Mouse (Mus musculus) G1E-ER4 (cell line): Measurements from ENCODE around the gene Map7d2. TPM values are rescaled to one million over a fixed set of nuclear protein-coding genes. Genes with fewer than 3 reads are reported as not detected.

Experiments used
- GATA1 ChIP-seq: IDR thresholded peaks from one replicate; pipeline ENCODE4 v1.8.0; 2012; ENCODE audit warnings: low read length, inconsistent platforms
- polyA plus RNA-seq: library from polyadenylated mRNA; stranded (reverse); fragments of >175 nt; gene quantifications from 2 replicates; pipeline ENCODE4 v1.2.3, GENCODE M21; 2012

Map7d2 gene
- polyA plus RNA-seq, 1 experiment = not detected

GRCm38 (mm10) chrX:159508331-159509036 lies 94.1 kb downstream of the Map7d2 start:
- TF ChIP-seq GATA1 = no peak

- no peak for TF ChIP-seq GATA1
Measured at GRCm38 (mm10) chrX:159509042-159509441, 94.7 kb downstream of the Map7d2 start.

GRCm38 (mm10) chrX:159509847-159510715 lies 95.7 kb downstream of the Map7d2 start:
- TF ChIP-seq GATA1 = no peak

GRCm38 (mm10) chrX:159510716-159511051 lies 96.3 kb downstream of the Map7d2 start:
- no peak for TF ChIP-seq GATA1

GRCm38 (mm10) chrX:159515599-159515998 lies 101.2 kb downstream of the Map7d2 start:
- TF ChIP-seq GATA1 = no peak

- no peak for TF ChIP-seq GATA1
Measured at GRCm38 (mm10) chrX:159521780-159522179, 107.4 kb downstream of the Map7d2 start.

- TF ChIP-seq GATA1 = no peak
Measured at GRCm38 (mm10) chrX:159522651-159523050, 108.3 kb downstream of the Map7d2 start.

GRCm38 (mm10) chrX:159526388-159526787 lies 112.0 kb downstream of the Map7d2 start, which contains the start of gene Bclaf3:
Bclaf3 (plus strand) TSS chrX:159526688.
- TF ChIP-seq GATA1 = no peak

- no peak for TF ChIP-seq GATA1
Measured at GRCm38 (mm10) chrX:159532427-159532810, 118.0 kb downstream of the Map7d2 start.

GRCm38 (mm10) chrX:159532811-159533462 lies 118.6 kb downstream of the Map7d2 start:
- TF ChIP-seq GATA1 = no peak

- no peak for TF ChIP-seq GATA1
Measured at GRCm38 (mm10) chrX:159541936-159542335, 127.6 kb downstream of the Map7d2 start.

GRCm38 (mm10) chrX:159547093-159547492 lies 132.7 kb downstream of the Map7d2 start:
- TF ChIP-seq GATA1 = peak; percentile 51

Other genes with a start within 250 kb of the Map7d2 start
- 4.4 and 5.7 TPM in 2 replicates for gene Rps6ka3, start 204.3 kb upstream of the Map7d2 start, polyA plus RNA-seq
- gene Eif1ax, start 42.4 kb upstream of the Map7d2 start, polyA plus RNA-seq = 727 and 748 TPM in 2 replicates
- gene Bclaf3, start 112.1 kb downstream of the Map7d2 start, polyA plus RNA-seq = 2.2 and 3.8 TPM in 2 replicates
- 6.9 and 7.6 TPM in 2 replicates for gene Sh3kbp1, start 212.7 kb downstream of the Map7d2 start, polyA plus RNA-seq